Mouse (Mus musculus) forebrain, embryonic 15.5 days (tissue): ENCODE measurements around the gene Sulf2. TPM values are rescaled to one million over a fixed set of nuclear protein-coding genes. Genes with fewer than 3 reads are reported as not detected.

ENCODE experiments used
- ATAC-seq: fragments of 200-750 bp; cut with Nextera tagmentation; replicated peaks from 2 replicates; pipeline ENCODE4 v1.8.0; 2017; ENCODE audit warnings: mild to moderate bottlenecking, moderate TSS enrichment, moderate library complexity
- H3K27ac ChIP-seq: fragments of 300-500 bp; sonication (generic); replicated peaks from 2 replicates; pipeline ENCODE4 v1.5.1; 2015; ENCODE audit warnings: mild to moderate bottlenecking, inconsistent platforms
- H3K27me3 ChIP-seq: fragments of 300-500 bp; sonication (generic); 2 replicates; pipeline ENCODE4 v1.6.1; 2015; ENCODE audit warnings: inconsistent platforms
- H3K36me3 ChIP-seq: fragments of 300-500 bp; sonication (generic); 2 replicates; pipeline ENCODE4 v1.6.1; 2015; ENCODE audit warnings: mild to moderate bottlenecking, inconsistent platforms
- H3K4me1 ChIP-seq: fragments of 300-500 bp; sonication (generic); 2 replicates; pipeline ENCODE4 v1.6.1; 2015; ENCODE audit warnings: inconsistent platforms
- H3K4me2 ChIP-seq: fragments of 300-500 bp; sonication (generic); replicated peaks from 2 replicates; pipeline ENCODE4 v1.6.1; 2015; ENCODE audit warnings: mild to moderate bottlenecking, inconsistent platforms
- H3K4me3 ChIP-seq: fragments of 300-500 bp; sonication (generic); 2 replicates; pipeline ENCODE4 v1.5.1; 2015; ENCODE audit warnings: mild to moderate bottlenecking, inconsistent platforms
- H3K9ac ChIP-seq: fragments of 300-500 bp; sonication (generic); replicated peaks from 2 replicates; pipeline ENCODE4 v1.6.1; 2015; ENCODE audit warnings: mild to moderate bottlenecking, inconsistent platforms
- H3K9me3 ChIP-seq: fragments of 300-500 bp; sonication (generic); 2 replicates; pipeline ENCODE4 v1.6.1; 2016; ENCODE audit warnings: inconsistent platforms
- WGBS: fragments of 180-500 bp; shearing (Covaris S2); methylation state at CpG from one replicate; pipeline ENCODE4 v1.1.7; 2015; ENCODE audit warnings: mixed read lengths; 5-methylcytosine and 5-hydroxymethylcytosine counted together
- polyA plus RNA-seq: library from polyadenylated mRNA; unstranded; fragments of >200 nt; fragmentation: Nextera tagmentation; extraction: Ambion mirVana; gene quantifications from 2 replicates; pipeline ENCODE4 v1.2.1, GENCODE M21; 2015

Sulf2 gene
- polyA plus RNA-seq, 1 experiment from 2014 or later: 36.0 TPM

GRCm38 (mm10) chr2:166145031-166145430 is 10.4 kb downstream of the Sulf2 start:
- no peaks in the 10 kb centered on the region for H3K9me3 ChIP-seq
- ATAC-seq: no peak
- no peaks in the 10 kb centered on the region for H3K36me3 ChIP-seq
- WGBS: 70% methylated on average over 8 of the region's 8 CpGs
- peaks cover 21% of the 10 kb centered on the region for H3K4me1 ChIP-seq
- H3K9ac ChIP-seq: no peak overlapping the region
- no peak overlapping the region for H3K27ac ChIP-seq
- no peak overlapping the region for H3K4me3 ChIP-seq
- no peaks in the 10 kb centered on the region for H3K27me3 ChIP-seq
- no peak overlapping the region for H3K4me2 ChIP-seq

- ATAC-seq: no peak
Measured at GRCm38 (mm10) chr2:166143871-166144270, 11.6 kb downstream of the Sulf2 start.

GRCm38 (mm10) chr2:166142561-166143112 is 12.8 kb downstream of the Sulf2 start:
- peaks cover 10% of the 10 kb centered on the region for H3K4me1 ChIP-seq
- 0 out of 2 replicates have a peak, but pooled peaks have one; percentile 32 for ATAC-seq
- H3K9me3 ChIP-seq: no peaks in the 10 kb centered on the region
- H3K27ac ChIP-seq: peak overlapping the region; percentile 47; the same call in 1 of the 2 replicates
- no peaks in the 10 kb centered on the region for H3K27me3 ChIP-seq
- no peak overlapping the region for H3K4me2 ChIP-seq
- H3K4me3 ChIP-seq: no peak overlapping the region
- 43% methylated on average over 19 of the region's 19 CpGs for WGBS
- no peak overlapping the region for H3K9ac ChIP-seq
- no peaks in the 10 kb centered on the region for H3K36me3 ChIP-seq

More at GRCm38 (mm10) chr2:166143871-166144270, 11.6 kb downstream of the Sulf2 start:
- Histone ChIP-seq H3K9me3 (no peaks in the 10 kb centered on the region), H3K4me3 (no peak overlapping the region), H3K9ac (no peak overlapping the region), H3K27me3 (no peaks in the 10 kb centered on the region), H3K27ac (no peak overlapping the region), H3K4me1 (peaks cover 13% of the 10 kb centered on the region), H3K4me2 (no peak overlapping the region), H3K36me3 (no peaks in the 10 kb centered on the region)
- WGBS: 80% methylated on average over 5 of the region's 5 CpGs

GRCm38 (mm10) chr2:166141910-166142309 is 13.6 kb downstream of the Sulf2 start:
- no peak for ATAC-seq
- no peak overlapping the region for H3K9ac ChIP-seq
- no peaks in the 10 kb centered on the region for H3K36me3 ChIP-seq
- H3K27ac ChIP-seq: no peak overlapping the region
- 63% methylated on average over 1 of the region's 1 CpGs for WGBS
- no peak overlapping the region for H3K4me2 ChIP-seq
- H3K27me3 ChIP-seq: no peaks in the 10 kb centered on the region
- H3K4me3 ChIP-seq: no peak overlapping the region
- H3K4me1 ChIP-seq: peaks cover 10% of the 10 kb centered on the region
- H3K9me3 ChIP-seq: no peaks in the 10 kb centered on the region

- H3K9ac ChIP-seq: no peak overlapping the region
- H3K27ac ChIP-seq: no peak overlapping the region
- H3K36me3 ChIP-seq: no peaks in the 10 kb centered on the region
- no peak overlapping the region for H3K4me3 ChIP-seq
- no peaks in the 10 kb centered on the region for H3K9me3 ChIP-seq
- peaks cover 14% of the 10 kb centered on the region for H3K4me1 ChIP-seq
- no peaks in the 10 kb centered on the region for H3K27me3 ChIP-seq
- 90% methylated on average over 6 of the region's 6 CpGs for WGBS
- no peak overlapping the region for H3K4me2 ChIP-seq
- ATAC-seq: no peak
Measured at GRCm38 (mm10) chr2:166141039-166141438, 14.4 kb downstream of the Sulf2 start.

- WGBS: 81% methylated on average over 9 of the region's 9 CpGs
- Histone ChIP-seq H3K27me3 (no peaks in the 10 kb centered on the region), H3K36me3 (no peaks in the 10 kb centered on the region), H3K4me2 (no peak overlapping the region), H3K27ac (no peak overlapping the region), H3K4me1 (peaks cover 20% of the 10 kb centered on the region), H3K4me3 (no peak overlapping the region), H3K9ac (no peak overlapping the region), H3K9me3 (no peaks in the 10 kb centered on the region)
- no peak for ATAC-seq
Measured at GRCm38 (mm10) chr2:166140427-166140826, 15.0 kb downstream of the Sulf2 start.

- WGBS: 84% methylated on average over 1 of the region's 1 CpGs
- H3K9ac ChIP-seq: no peak overlapping the region
- H3K9me3 ChIP-seq: no peaks in the 10 kb centered on the region
- no peak overlapping the region for H3K27ac ChIP-seq
- peaks cover 20% of the 10 kb centered on the region for H3K4me1 ChIP-seq
- H3K27me3 ChIP-seq: no peaks in the 10 kb centered on the region
- no peak overlapping the region for H3K4me2 ChIP-seq
- no peaks in the 10 kb centered on the region for H3K36me3 ChIP-seq
- H3K4me3 ChIP-seq: no peak overlapping the region
- no peak for ATAC-seq
Measured at GRCm38 (mm10) chr2:166138308-166138707, 17.2 kb downstream of the Sulf2 start.

- Histone ChIP-seq H3K36me3 (no peaks in the 10 kb centered on the region), H3K9ac (no peak overlapping the region), H3K9me3 (no peaks in the 10 kb centered on the region), H3K27ac (no peak overlapping the region), H3K27me3 (no peaks in the 10 kb centered on the region), H3K4me2 (no peak overlapping the region), H3K4me1 (peaks cover 12% of the 10 kb centered on the region), H3K4me3 (no peak overlapping the region)
- WGBS: 89% methylated on average over 4 of the region's 4 CpGs
- no peak for ATAC-seq
Measured at GRCm38 (mm10) chr2:166137467-166137866, 18.0 kb downstream of the Sulf2 start.

GRCm38 (mm10) chr2:166135711-166136485 is 19.6 kb downstream of the Sulf2 start:
- Histone ChIP-seq H3K4me3 (no peak overlapping the region), H3K9me3 (no peaks in the 10 kb centered on the region), H3K4me1 (peaks cover 10% of the 10 kb centered on the region), H3K27me3 (no peaks in the 10 kb centered on the region), H3K27ac (no peak overlapping the region), H3K36me3 (no peaks in the 10 kb centered on the region), H3K9ac (no peak overlapping the region), H3K4me2 (no peak overlapping the region)
- 30% methylated on average over 16 of the region's 16 CpGs for WGBS
- no peak for ATAC-seq

GRCm38 (mm10) chr2:166128756-166129155 is 26.7 kb downstream of the Sulf2 start:
- Histone ChIP-seq H3K4me3 (no peak overlapping the region), H3K27me3 (no peaks in the 10 kb centered on the region), H3K9ac (no peak overlapping the region), H3K36me3 (no peaks in the 10 kb centered on the region), H3K9me3 (no peaks in the 10 kb centered on the region), H3K4me2 (no peak overlapping the region), H3K27ac (no peak overlapping the region), H3K4me1 (no peaks in the 10 kb centered on the region)
- ATAC-seq: no peak
- 89% methylated on average over 4 of the region's 4 CpGs for WGBS

- Histone ChIP-seq H3K27me3 (no peaks in the 10 kb centered on the region), H3K27ac (no peak overlapping the region), H3K4me1 (no peaks in the 10 kb centered on the region), H3K9me3 (no peaks in the 10 kb centered on the region), H3K4me3 (no peak overlapping the region), H3K36me3 (no peaks in the 10 kb centered on the region), H3K4me2 (no peak overlapping the region), H3K9ac (no peak overlapping the region)
- 92% methylated on average over 15 of the region's 15 CpGs for WGBS
- no peak for ATAC-seq
Measured at GRCm38 (mm10) chr2:166128032-166128431, 27.4 kb downstream of the Sulf2 start.

- no peak for ATAC-seq
- WGBS: 88% methylated on average over 11 of the region's 11 CpGs
Measured at GRCm38 (mm10) chr2:166126343-166126742, 29.1 kb downstream of the Sulf2 start.

More at GRCm38 (mm10) chr2:166126343-166126742, 29.1 kb downstream of the Sulf2 start:
- H3K27ac ChIP-seq: no peak overlapping the region
- H3K9me3 ChIP-seq: no peaks in the 10 kb centered on the region
- H3K4me1 ChIP-seq: no peaks in the 10 kb centered on the region
- H3K36me3 ChIP-seq: no peaks in the 10 kb centered on the region
- H3K4me3 ChIP-seq: no peak overlapping the region
- no peaks in the 10 kb centered on the region for H3K27me3 ChIP-seq
- no peak overlapping the region for H3K9ac ChIP-seq
- H3K4me2 ChIP-seq: no peak overlapping the region
